Mouse (Mus musculus) hindbrain, postnatal 0 days (tissue): Measurements from ENCODE around the gene Gapt. TPM values are rescaled to one million over a fixed set of nuclear protein-coding genes. Genes with fewer than 3 reads are reported as not detected.

Experiments
- ATAC-seq: fragments of 200-750 bp; cut with Nextera tagmentation; 2 replicates; pipeline ENCODE4 v1.8.0; 2017; ENCODE audit warnings: mild to moderate bottlenecking, moderate TSS enrichment, moderate library complexity
- DNase-seq: peaks from one replicate; pipeline ENCODE4 v3.0.0-alpha.2; 2015; ENCODE audit warnings: low spot score
- H3K27ac ChIP-seq: fragments of 300-500 bp; sonication (generic); 2 replicates; pipeline ENCODE4 v1.5.1; 2014; ENCODE audit warnings: mild to moderate bottlenecking
- H3K27me3 ChIP-seq: fragments of 300-500 bp; sonication (generic); 2 replicates; pipeline ENCODE4 v1.6.1; 2014; ENCODE audit warnings: low read length, mixed read lengths; ENCODE audit not compliant: insufficient read depth
- H3K36me3 ChIP-seq: fragments of 300-500 bp; sonication (generic); 2 replicates; pipeline ENCODE4 v1.6.1; 2014; ENCODE audit warnings: low read length, mixed read lengths; ENCODE audit not compliant: insufficient read depth
- H3K4me1 ChIP-seq: fragments of 300-500 bp; sonication (generic); 2 replicates; pipeline ENCODE4 v1.6.1; 2014; ENCODE audit warnings: antibody characterized with exemption, low read length, mixed read lengths; ENCODE audit not compliant: insufficient read depth
- H3K4me2 ChIP-seq: fragments of 300-500 bp; sonication (generic); 2 replicates; pipeline ENCODE4 v1.6.1; 2014; ENCODE audit warnings: low read depth, mild to moderate bottlenecking, low read length, moderate library complexity, mixed read lengths
- H3K4me3 ChIP-seq: fragments of 300-500 bp; sonication (generic); 2 replicates; pipeline ENCODE4 v1.5.1; 2014; ENCODE audit warnings: low read length
- H3K9ac ChIP-seq: fragments of 300-500 bp; sonication (generic); replicated peaks from 2 replicates; pipeline ENCODE4 v1.6.1; 2014; ENCODE audit warnings: mild to moderate bottlenecking, low read length, moderate library complexity, mixed read lengths
- H3K9me3 ChIP-seq: fragments of 300-500 bp; sonication (generic); 2 replicates; pipeline ENCODE4 v1.6.1; 2016; ENCODE audit warnings: low read length, mixed read lengths
- CTCF ChIP-seq: IDR thresholded peaks from 2 replicates; pipeline ENCODE4 v1.5.1; 2016; ENCODE audit warnings: antibody characterized with exemption, control low read depth, low read depth
- WGBS: fragments of 180-500 bp; shearing (Covaris S2); extraction: QIAGEN DNeasy Blood & Tissue Kit; methylation state at CpG from one replicate; pipeline ENCODE4 v1.1.7; 2014; 5-methylcytosine and 5-hydroxymethylcytosine counted together
- polyA plus RNA-seq: library from polyadenylated mRNA; unstranded; fragments of >200 nt; fragmentation: Nextera tagmentation; extraction: Ambion mirVana; gene quantifications from 2 replicates; pipeline ENCODE4 v1.2.1, GENCODE M21; 2015
- total RNA-seq: library from RNA; depleted of rRNA; stranded (reverse); fragments of >200 nt; gene quantifications from 2 replicates; pipeline ENCODE4 v1.2.3, GENCODE M21; 2014

Gapt gene
- total and polyA plus RNA-seq, 2 experiments from 2014 or later, result 0.06 TPM; not detected in 1

DNA sequence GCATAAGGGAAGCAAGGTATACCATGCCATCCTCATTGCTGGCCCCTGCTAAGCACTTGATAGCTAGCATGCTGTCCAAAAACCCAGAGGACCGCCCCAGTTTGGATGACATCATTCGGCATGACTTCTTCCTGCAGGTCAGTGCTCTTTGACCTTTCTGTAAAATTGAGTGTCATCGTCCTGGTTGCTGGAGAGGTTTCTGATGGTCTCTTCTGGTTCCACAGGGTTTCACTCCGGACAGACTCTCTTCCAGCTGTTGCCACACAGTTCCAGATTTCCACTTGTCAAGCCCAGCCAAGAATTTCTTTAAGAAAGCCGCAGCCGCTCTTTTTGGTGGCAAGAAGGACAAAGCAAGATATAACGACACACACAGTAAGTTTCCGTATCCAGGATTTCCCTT lies 40.8 kb upstream of the Gapt start:
- Histone ChIP-seq H3K4me3 (no peak overlapping the region), H3K27ac (no peak overlapping the region), H3K36me3 (peaks cover 36% of the 10 kb centered on the region), H3K9me3 (no peaks in the 10 kb centered on the region), H3K27me3 (no peaks in the 10 kb centered on the region), H3K4me2 (peak overlapping the region; percentile 98), H3K4me1 (no peaks in the 10 kb centered on the region), H3K9ac (no peak overlapping the region)
- ATAC-seq (no peak), DNase-seq (no peak)
- WGBS, result 84% methylated on average over 8 of the region's 8 CpGs
- TF ChIP-seq CTCF, result no peak

DNA sequence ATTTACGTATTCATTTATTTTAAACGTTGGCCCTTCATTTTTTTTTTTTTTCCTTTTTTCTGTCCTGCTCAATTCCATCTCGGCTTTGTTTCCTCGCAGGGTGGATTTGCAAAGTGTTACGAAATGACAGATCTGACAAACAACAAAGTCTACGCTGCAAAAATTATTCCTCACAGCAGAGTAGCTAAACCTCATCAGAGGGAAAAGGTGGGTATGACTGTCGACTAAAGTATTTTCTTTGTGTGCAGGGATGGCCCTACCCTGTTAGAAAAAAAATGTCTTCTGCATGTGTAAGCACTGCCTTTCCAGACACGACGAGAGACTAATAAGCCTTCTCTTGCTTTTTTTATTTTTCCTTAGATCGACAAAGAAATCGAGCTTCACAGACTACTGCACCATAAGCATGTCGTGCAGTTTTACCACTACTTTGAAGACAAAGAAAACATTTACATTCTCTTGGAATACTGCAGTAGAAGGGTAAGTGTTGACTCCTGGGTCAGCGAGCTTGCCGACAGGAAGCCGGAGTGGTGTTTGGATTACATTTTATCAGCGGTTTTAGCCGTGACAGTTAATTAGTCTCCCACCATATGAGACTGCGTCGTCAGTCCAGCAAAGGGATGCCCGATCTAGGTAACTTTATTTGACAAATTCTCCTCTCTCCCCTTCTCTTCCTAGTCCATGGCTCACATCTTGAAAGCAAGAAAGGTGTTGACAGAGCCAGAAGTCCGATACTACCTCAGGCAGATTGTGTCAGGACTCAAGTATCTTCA lies 39.1 kb upstream of the Gapt start:
- 11% methylated on average over 21 of the region's 21 CpGs for WGBS
- Histone ChIP-seq H3K27me3 (no peaks in the 10 kb centered on the region), H3K4me3 (peak overlapping the region; percentile 76), H3K9me3 (no peaks in the 10 kb centered on the region), H3K36me3 (peaks cover 32% of the 10 kb centered on the region), H3K4me1 (no peaks in the 10 kb centered on the region), H3K27ac (peak overlapping the region; percentile 93), H3K4me2 (peak overlapping the region; percentile 98), H3K9ac (peak overlapping the region; percentile 95)
- DNase-seq, result peak; percentile 41
- TF ChIP-seq CTCF, result no peak
- ATAC-seq, result no peak

DNA sequence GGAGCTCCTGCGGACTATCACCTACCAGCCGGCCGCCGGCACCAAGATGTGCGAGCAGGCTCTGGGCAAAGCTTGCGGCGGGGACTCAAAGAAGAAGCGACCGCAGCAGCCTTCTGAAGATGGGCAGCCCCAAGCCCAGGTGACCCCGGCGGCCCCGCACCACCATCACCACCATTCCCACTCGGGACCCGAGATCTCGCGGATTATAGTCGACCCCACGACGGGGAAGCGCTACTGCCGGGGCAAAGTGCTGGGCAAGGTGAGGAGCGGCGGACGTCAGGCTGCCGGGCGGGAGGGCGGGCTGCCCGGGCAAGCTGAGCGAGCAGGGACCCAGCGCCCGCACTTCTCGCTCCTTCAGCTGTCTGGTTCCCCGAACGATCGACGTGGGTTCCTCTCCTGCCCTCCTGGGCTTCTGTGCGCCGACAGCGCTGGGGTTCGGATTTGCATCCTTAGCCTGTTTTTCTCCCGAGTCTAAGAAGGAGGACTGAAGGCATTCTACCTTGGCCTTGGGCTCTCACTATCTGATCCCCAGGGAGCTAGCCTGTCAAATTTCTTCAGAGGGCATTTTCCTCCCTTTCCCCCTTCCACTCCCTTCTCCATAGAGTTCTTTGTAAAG lies 38.3 kb upstream of the Gapt start:
- ATAC-seq, result no peak; the same call in 1 of the 2 replicates
- H3K27me3 ChIP-seq, result no peaks in the 10 kb centered on the region
- H3K9me3 ChIP-seq, result no peaks in the 10 kb centered on the region
- H3K27ac ChIP-seq, result peak overlapping the region; percentile 93
- DNase-seq, result peak; percentile 57
- H3K36me3 ChIP-seq, result peaks cover 26% of the 10 kb centered on the region
- H3K4me3 ChIP-seq, result peak overlapping the region; percentile 76
- H3K9ac ChIP-seq, result peak overlapping the region; percentile 95
- WGBS, result under 1% methylated on average over 40 of the region's 41 CpGs
- no peaks in the 10 kb centered on the region for H3K4me1 ChIP-seq
- TF ChIP-seq CTCF, result no peak
- peak overlapping the region; percentile 98 for H3K4me2 ChIP-seq

DNA sequence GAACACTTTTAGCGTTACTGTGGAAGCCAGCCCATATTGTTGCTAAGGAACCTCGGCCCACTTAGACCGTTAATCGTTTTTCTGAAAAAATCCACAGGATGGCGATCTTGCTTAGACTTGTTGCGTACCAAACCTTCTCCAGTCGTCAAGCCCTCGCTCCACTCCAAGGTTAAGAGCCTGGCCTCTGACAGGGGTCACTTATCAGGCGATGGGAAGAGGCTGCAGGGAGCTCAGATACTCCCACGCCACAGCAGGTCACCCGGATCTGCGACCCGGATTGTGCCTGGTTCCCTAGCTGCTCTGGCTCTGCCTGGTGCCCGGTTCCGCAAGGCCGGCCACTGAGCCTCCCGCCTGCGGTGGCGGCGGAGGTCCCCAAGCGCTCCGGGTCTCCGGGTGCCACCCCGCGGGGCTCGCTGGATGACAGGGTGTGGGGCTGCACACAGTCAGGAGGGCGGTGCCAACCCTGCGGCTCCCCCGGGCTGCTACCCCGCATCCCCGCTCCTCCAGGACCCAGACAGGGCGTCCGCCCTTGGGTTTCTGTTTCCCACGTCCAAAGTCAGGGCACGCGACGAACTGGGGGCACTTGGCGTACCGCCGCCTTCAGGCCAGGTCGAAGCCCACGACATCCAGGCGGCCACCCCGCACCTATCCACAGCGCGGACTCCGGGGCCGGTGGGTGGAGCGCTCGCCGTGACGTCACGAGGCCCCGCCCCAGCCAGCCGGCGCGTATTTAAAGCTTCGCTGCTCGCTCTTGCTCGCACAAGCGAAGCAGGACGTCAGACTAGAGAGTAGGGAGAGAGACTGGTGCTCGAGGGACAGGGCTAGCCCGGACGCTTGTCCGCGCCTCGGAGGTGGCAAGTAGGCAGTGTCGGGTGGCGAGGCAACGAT lies 37.5 kb upstream of the Gapt start, which contains the start of gene Plk2:
Plk2 (plus strand) TSS at position 756 of the 888 bp plus-strand sequence.
- H3K9me3 ChIP-seq, result no peaks in the 10 kb centered on the region
- peak within 1 kb of the TSS; percentile 95 for H3K9ac ChIP-seq
- H3K4me2 ChIP-seq, result peak within 1 kb of the TSS; percentile 98
- WGBS, result under 1% methylated on average over 65 of the region's 71 CpGs
- peak; percentile 76 for TF ChIP-seq CTCF
- DNase-seq, result peak; percentile 95
- H3K36me3 ChIP-seq, result peaks cover 20% of the 10 kb centered on the region
- no peaks in the 10 kb centered on the region for H3K4me1 ChIP-seq
- peak within 1 kb of the TSS; percentile 93 for H3K27ac ChIP-seq
- no peaks in the 10 kb centered on the region for H3K27me3 ChIP-seq
- H3K4me3 ChIP-seq, result peak within 1 kb of the TSS; percentile 76
- ATAC-seq, result peak; percentile 96

DNA sequence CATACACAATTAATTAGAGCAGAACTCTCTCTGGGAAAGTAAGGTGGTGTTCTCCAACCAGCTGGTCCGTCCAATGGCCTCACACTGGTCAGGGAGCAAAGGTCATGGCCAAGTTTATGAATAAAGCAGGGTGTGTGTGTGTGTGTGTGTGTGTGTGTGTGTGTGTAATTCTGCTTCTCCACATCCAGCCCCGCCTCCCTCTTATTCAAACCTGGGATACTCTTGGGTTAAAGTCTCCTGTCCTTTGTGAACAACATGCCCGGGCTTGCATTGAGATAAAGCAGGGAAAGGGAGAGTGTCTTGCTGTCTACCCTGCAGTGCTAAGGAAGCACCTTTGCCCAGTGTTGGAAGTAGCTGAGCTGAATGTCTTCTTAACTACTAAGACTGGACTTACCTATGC lies 35.6 kb upstream of the Gapt start:
- Histone ChIP-seq H3K9ac (no peak overlapping the region), H3K36me3 (peaks cover 2% of the 10 kb centered on the region; the same call in 1 of the 2 replicates), H3K27me3 (no peaks in the 10 kb centered on the region), H3K4me2 (no peak overlapping the region), H3K4me3 (no peak overlapping the region), H3K9me3 (no peaks in the 10 kb centered on the region), H3K4me1 (no peaks in the 10 kb centered on the region), H3K27ac (no peak overlapping the region)
- TF ChIP-seq CTCF, result no peak
- ATAC-seq, result no peak
- DNase-seq, result no peak
- 44% methylated on average over 3 of the region's 3 CpGs for WGBS

DNA sequence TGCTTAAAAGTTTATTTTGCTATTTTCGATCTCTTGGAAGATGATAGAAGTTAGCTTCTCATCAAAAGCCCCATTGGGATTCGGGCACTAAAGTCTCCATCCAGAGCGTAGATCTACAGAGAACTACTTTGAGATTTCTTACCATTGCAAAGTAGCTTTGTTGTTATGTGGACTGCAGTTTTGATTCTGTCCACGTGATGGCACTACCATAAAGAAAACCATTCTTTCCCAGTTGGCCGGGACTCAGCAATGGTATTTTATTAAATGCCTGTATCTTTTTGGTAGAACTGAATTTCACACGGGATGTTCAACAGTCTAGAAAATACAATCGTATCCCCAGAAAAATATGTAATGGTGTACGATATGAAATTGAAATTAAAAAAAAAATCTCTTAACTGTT lies 35.2 kb upstream of the Gapt start:
- Histone ChIP-seq H3K4me1 (no peaks in the 10 kb centered on the region), H3K4me3 (no peak overlapping the region), H3K36me3 (no peaks in the 10 kb centered on the region), H3K4me2 (no peak overlapping the region), H3K27ac (no peak overlapping the region), H3K27me3 (no peaks in the 10 kb centered on the region), H3K9me3 (no peaks in the 10 kb centered on the region), H3K9ac (no peak overlapping the region)
- peak; percentile 88 for DNase-seq
- peak; percentile 86 for TF ChIP-seq CTCF
- ATAC-seq, result no peak
- 17% methylated on average over 8 of the region's 8 CpGs for WGBS
